Comparison of ENCODE assay signal across 11 mouse cellular contexts in genomic region chr3:82385091-82385490, GRCm38 (mm10).
"Had no signal": no experiment of that assay in that cellular context is flagged by ENCODE, and none has a peak within 500 bp of the region (broad histone marks: within the 10 kb centered on the region; RNA-seq: fewer than 3 reads in every experiment).

No protein-coding gene starts in this region.

- ATAC-seq: midbrain, embryonic 15.5 days had no signal

- DNase-seq: kidney, adult 9 months; kidney, postnatal 14 days; kidney, postnatal 4 days; layer of hippocampus, adult 9-11 months; layer of hippocampus, postnatal 36 days; liver, embryonic 13.5 days; lung, adult 2 months; right cerebral cortex, postnatal 25 days; spleen, adult 18-20 months; thymus, postnatal 25 days had no signal
